Mouse (Mus musculus) cerebellum, postnatal 36 days (tissue): ENCODE measurements at regions not wholly inside any gene's neighbourhood (a gene's known extent, or its start where the extent isn't known, plus 50 kb on each side); places are given as distances from the start of the nearest gene placed in this dataset.

Source experiments
- DNase-seq, 2 experiments: peaks; one replicate each; pipeline ENCODE4 v3.0.0; 2021 to 2022; ENCODE audit warnings: mixed read lengths in 2 of 2

GRCm38 (mm10) chr3:23601469-23601868 is 1525.0 kb downstream of the Tbl1xr1 start:
- no peak for DNase-seq

GRCm38 (mm10) chr3:23610054-23610453 is 1533.6 kb downstream of the Tbl1xr1 start:
- no peak for DNase-seq

- no peak for DNase-seq
These were observed 1485.3 kb downstream of the Naaladl2 start for GRCm38 (mm10) chr3:23658585-23659252.

GRCm38 (mm10) chr3:23706748-23707147 is 1437.3 kb downstream of the Naaladl2 start:
- DNase-seq: no peak
